Mouse (Mus musculus) midbrain, embryonic 16.5 days (tissue): ENCODE results near the gene Nxph3. TPM values are rescaled to one million over a fixed set of nuclear protein-coding genes. Genes with fewer than 3 reads are reported as not detected.
"Not testable (repeated sequence)": the region's sequence is repeated elsewhere in the genome, so short reads cannot be mapped to it uniquely, and the experiment has no call there.

ENCODE experiments used
- ATAC-seq: fragments of 200-750 bp; cut with Nextera tagmentation; 2 replicates; pipeline ENCODE4 v1.8.0; 2017; ENCODE audit warnings: moderate TSS enrichment
- H3K27ac ChIP-seq: fragments of 300-500 bp; sonication (generic); 2 replicates; pipeline ENCODE4 v1.5.1; 2014; ENCODE audit warnings: mild to moderate bottlenecking, low read length, mixed read lengths
- H3K27me3 ChIP-seq: fragments of 300-500 bp; sonication (generic); 2 replicates; pipeline ENCODE4 v1.6.1; 2014; ENCODE audit warnings: low read depth, low read length, mixed read lengths; ENCODE audit not compliant: control insufficient read depth, insufficient read depth
- H3K36me3 ChIP-seq: fragments of 300-500 bp; sonication (generic); 2 replicates; pipeline ENCODE4 v1.6.1; 2014; ENCODE audit warnings: mild to moderate bottlenecking, low read length, moderate library complexity, mixed read lengths; ENCODE audit not compliant: control insufficient read depth, insufficient read depth
- H3K4me1 ChIP-seq: fragments of 300-500 bp; sonication (generic); 2 replicates; pipeline ENCODE4 v1.6.1; 2014; ENCODE audit warnings: mild to moderate bottlenecking, low read length, mixed read lengths; ENCODE audit not compliant: control insufficient read depth, insufficient read depth
- H3K4me2 ChIP-seq: fragments of 300-500 bp; sonication (generic); 2 replicates; pipeline ENCODE4 v1.6.1; 2014; ENCODE audit warnings: mild to moderate bottlenecking, low read length, mixed read lengths
- H3K4me3 ChIP-seq: fragments of 300-500 bp; sonication (generic); 2 replicates; pipeline ENCODE4 v1.5.1; 2014; ENCODE audit warnings: low read depth, mild to moderate bottlenecking, low read length, moderate library complexity, mixed read lengths
- H3K9ac ChIP-seq: fragments of 300-500 bp; sonication (generic); 2 replicates; pipeline ENCODE4 v1.6.1; 2014; ENCODE audit warnings: low read depth, low read length, mixed read lengths
- H3K9me3 ChIP-seq: fragments of 300-500 bp; sonication (generic); replicated peaks from 2 replicates; pipeline ENCODE4 v1.6.1; 2014; ENCODE audit warnings: mild to moderate bottlenecking, low read length, mixed read lengths; ENCODE audit not compliant: control insufficient read depth, poor library complexity, severe bottlenecking
- WGBS: fragments of 180-500 bp; shearing (Covaris S2); extraction: QIAGEN DNeasy Blood & Tissue Kit; methylation state at CpG from one replicate; pipeline ENCODE4 v1.1.7; 2014; 5-methylcytosine and 5-hydroxymethylcytosine counted together
- polyA plus RNA-seq: library from polyadenylated mRNA; unstranded; fragments of >200 nt; fragmentation: Nextera tagmentation; extraction: Ambion mirVana; gene quantifications from 2 replicates; pipeline ENCODE4 v1.2.1, GENCODE M21; 2015

Gene Nxph3
- polyA plus RNA-seq, 1 experiment from 2014 or later = 4.6 TPM

DNA sequence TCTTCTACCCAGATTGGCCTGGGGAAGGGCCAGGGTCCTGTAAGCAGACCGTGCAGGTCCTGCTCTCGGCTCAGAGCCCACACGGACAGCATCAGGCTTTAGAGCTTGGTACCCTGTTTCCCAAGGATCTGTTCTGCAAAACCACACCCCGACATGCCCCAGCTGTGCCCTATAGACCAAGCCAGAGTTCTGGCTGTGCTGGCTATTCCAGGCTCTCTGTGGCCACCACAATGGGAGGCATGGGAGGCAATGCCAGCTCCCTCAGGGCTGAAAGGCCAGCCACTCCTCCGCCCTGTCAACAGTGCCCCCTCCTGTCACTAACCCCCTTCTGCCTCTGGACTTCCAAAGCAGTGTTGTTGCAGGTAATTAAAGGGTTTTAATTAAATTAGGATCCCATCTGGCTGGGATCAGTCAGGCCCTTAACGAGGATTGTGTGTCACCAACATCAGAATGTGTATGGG lies 10.1 kb downstream of the Nxph3 start:
- H3K27ac ChIP-seq = no peak overlapping the region
- H3K4me2 ChIP-seq = no peak overlapping the region
- H3K4me1 ChIP-seq = no peaks in the 10 kb centered on the region; the same call in 1 of the 2 replicates
- H3K9ac ChIP-seq = no peak overlapping the region
- H3K36me3 ChIP-seq = no peaks in the 10 kb centered on the region
- ATAC-seq = no peak
- H3K9me3 ChIP-seq = no peaks in the 10 kb centered on the region
- WGBS = 44% methylated on average over 6 of the region's 6 CpGs
- H3K4me3 ChIP-seq = no peak overlapping the region
- no peaks in the 10 kb centered on the region for H3K27me3 ChIP-seq

DNA sequence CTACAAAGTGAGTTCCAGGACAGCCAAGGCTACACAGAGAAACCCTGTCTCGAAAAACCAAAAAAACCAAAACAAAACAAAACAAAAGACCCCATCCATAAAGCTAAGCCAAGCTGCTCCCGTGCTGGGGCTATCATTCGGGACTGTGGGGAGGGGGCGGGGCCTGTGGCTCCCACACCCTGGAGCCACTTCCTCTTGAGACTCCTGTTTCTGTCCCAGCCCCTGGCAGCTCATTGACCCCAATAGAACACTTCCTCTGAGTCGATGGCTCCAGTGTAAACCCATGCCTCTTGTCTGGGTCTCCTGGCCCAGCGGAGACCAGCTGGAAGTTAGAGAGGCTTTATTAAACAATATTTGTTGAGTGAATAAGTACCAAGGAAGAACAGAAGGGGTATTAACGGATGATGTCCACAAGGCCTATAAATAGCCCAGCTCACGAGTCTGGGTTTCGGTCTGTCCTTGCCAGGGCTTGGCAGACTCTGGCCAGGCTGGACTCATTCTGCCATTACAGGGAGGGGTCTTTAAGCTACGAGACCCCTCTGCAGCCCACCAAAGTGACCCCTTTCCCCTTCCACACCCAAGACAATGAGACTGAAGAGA lies 10.7 kb downstream of the Nxph3 start:
- no peak overlapping the region for H3K27ac ChIP-seq
- no peak for ATAC-seq

DNA sequence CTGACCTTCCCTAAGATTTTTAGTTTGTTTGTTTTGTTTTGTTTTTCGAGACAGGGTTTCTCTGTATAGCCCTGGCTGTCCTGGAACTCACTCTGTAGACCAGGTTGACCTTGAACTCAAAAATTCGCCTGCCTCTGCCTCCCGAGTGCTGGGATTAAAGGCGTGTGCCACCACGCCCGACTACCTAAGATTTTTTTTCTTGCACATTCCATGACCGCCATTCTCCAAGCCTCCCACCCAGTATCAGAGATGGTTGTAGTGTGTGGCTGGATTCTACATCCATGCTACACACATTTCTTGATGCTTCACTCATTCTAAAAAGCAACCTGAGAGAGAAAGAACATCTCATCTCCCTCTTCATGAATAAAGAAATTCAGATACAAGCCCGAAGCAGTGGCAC lies 12.5 kb downstream of the Nxph3 start:
- WGBS = 87% methylated on average over 8 of the region's 8 CpGs
- not testable (repeated sequence) for H3K4me2 ChIP-seq, H3K9ac ChIP-seq, H3K4me1 ChIP-seq, H3K27ac ChIP-seq, ATAC-seq, H3K9me3 ChIP-seq, H3K4me3 ChIP-seq, H3K36me3 ChIP-seq, H3K27me3 ChIP-seq

More for the DNA sequence above, 10.7 kb downstream of the Nxph3 start:
- Histone ChIP-seq H3K4me3 (no peak overlapping the region), H3K9ac (no peak overlapping the region), H3K36me3 (no peaks in the 10 kb centered on the region), H3K4me2 (no peak overlapping the region), H3K4me1 (no peaks in the 10 kb centered on the region; the same call in 1 of the 2 replicates), H3K9me3 (no peaks in the 10 kb centered on the region), H3K27me3 (no peaks in the 10 kb centered on the region)
- 63% methylated on average over 10 of the region's 10 CpGs for WGBS

DNA sequence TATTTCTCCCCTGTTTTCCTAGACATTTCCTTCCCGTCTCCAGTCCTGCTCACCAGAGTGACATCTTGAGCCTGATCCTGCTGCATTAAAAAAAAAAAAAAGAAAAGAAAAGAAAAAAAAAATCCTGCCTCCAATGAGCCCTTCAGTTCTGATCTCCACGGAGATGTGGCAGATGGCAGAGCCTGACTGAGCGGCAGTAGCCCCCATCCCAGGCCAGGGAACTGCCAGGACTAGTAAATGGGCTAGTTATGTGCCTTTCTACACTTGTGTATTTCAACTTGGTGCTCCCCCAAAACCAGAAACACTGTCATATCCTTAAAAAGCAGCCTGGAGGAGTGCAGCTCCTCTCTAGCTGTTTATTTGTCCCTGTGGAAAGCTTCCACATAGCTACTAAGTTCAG lies 13.5 kb downstream of the Nxph3 start:
- Histone ChIP-seq H3K27me3 (no peaks in the 10 kb centered on the region), H3K36me3 (no peaks in the 10 kb centered on the region), H3K4me1 (no peaks in the 10 kb centered on the region), H3K4me2 (no peak overlapping the region), H3K4me3 (no peak overlapping the region), H3K9ac (no peak overlapping the region), H3K9me3 (no peaks in the 10 kb centered on the region), H3K27ac (no peak overlapping the region)
- no peak for ATAC-seq
- WGBS = 13% methylated on average over 3 of the region's 3 CpGs

DNA sequence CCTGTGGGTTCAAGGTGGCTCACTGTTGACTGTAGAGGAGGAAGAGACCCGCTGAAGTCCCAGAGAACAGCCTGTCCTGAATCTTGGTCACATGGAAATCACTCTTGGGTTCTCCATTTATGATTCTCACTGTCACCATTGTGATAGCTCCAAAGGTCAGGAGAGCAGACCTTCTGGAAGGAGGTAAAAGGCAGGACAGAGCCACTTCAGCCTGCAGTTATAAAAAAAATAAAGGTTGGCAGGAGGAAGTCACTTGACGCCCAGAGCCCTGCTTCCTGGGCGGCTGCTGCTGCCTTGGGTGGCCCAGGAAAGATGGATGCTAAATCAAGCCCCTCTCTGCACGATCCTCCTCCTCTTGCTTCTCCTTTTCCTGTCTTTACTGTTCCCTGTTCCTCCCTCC lies 14.0 kb downstream of the Nxph3 start:
- no peak overlapping the region for H3K9ac ChIP-seq
- whole genome bisulfite sequencing = 54% methylated on average over 4 of the region's 4 CpGs

DNA sequence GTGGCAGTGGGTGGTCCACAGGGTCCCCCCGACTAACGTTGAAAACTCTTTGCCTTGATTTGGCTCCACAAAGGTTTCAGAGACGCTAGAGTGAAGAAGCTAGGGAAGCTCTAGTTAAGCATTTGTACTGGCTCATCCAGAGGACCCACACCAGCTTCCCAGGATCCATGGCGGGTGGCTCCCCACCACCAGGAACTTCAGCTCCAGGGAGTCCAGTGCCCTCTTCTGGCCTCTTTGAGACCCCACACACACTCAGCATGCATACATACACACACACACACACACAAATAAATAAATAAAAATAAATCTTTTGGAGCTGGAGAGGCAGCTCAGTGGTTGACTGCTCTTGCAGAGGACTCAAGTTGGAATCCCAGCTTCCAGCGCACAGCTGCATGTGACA lies 16.4 kb downstream of the Nxph3 start:
- 92% methylated on average over 5 of the region's 5 CpGs for WGBS
- no peak for ATAC-seq

More for the DNA sequence above, 14.0 kb downstream of the Nxph3 start:
- Histone ChIP-seq H3K36me3 (no peaks in the 10 kb centered on the region), H3K4me1 (no peaks in the 10 kb centered on the region), H3K9me3 (no peaks in the 10 kb centered on the region), H3K4me2 (no peak overlapping the region), H3K4me3 (no peak overlapping the region), H3K27me3 (no peaks in the 10 kb centered on the region), H3K27ac (no peak overlapping the region)
- no peak for ATAC-seq

DNA sequence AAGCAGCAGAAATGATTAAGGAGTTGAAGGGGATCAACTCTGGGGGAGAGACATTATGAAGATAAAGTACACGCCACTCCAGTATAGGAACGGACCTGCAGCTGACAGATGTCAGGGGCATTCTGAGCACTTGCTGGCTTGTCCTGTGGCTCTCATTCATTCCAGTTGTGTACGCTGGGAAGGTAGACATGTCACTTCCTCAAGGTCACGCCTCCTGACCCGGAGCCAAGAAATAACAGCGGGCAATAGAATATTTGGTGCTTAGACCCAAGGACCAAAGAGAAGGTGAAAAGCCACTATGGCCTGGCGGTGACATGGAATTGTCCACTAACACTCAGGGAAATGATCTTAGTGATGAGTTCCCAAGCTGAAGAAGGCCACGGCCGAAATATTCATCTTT lies 18.5 kb downstream of the Nxph3 start:
- no peaks in the 10 kb centered on the region for H3K27me3 ChIP-seq
- no peaks in the 10 kb centered on the region for H3K9me3 ChIP-seq
- WGBS = 91% methylated on average over 9 of the region's 9 CpGs
- no peak for ATAC-seq
- H3K9ac ChIP-seq = no peak overlapping the region
- no peak overlapping the region for H3K27ac ChIP-seq
- no peak overlapping the region for H3K4me3 ChIP-seq
- no peaks in the 10 kb centered on the region for H3K4me1 ChIP-seq
- no peak overlapping the region for H3K4me2 ChIP-seq
- peaks cover 9% of the 10 kb centered on the region for H3K36me3 ChIP-seq

More for the DNA sequence above, 16.4 kb downstream of the Nxph3 start:
- Histone ChIP-seq H3K36me3 (no peaks in the 10 kb centered on the region; the same call in 1 of the 2 replicates), H3K27ac (no peak overlapping the region), H3K4me3 (no peak overlapping the region), H3K4me1 (no peaks in the 10 kb centered on the region), H3K9ac (no peak overlapping the region), H3K4me2 (no peak overlapping the region), H3K9me3 (no peaks in the 10 kb centered on the region), H3K27me3 (no peaks in the 10 kb centered on the region)

DNA sequence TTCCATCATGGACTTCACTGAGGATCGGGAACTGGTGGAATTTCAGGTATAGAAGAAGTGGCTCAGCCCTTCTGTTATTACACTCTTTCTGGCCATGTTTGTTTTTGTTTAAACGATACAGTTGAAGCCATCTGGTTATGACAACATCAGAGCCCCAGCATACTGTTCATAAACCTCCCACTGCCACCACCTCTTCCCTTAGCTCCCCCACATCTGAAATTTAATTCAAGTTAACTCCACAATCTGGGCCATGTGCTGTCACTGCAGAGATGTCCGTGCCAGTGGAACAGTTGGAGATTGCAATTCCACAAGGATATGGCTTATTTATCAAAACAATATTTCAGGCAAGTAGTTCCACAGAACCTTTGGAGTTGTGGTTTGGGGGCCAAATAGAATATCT lies 20.0 kb downstream of the Nxph3 start:
- Histone ChIP-seq H3K4me1 (no peaks in the 10 kb centered on the region), H3K27ac (no peak overlapping the region), H3K9ac (no peak overlapping the region), H3K4me3 (no peak overlapping the region), H3K36me3 (peaks cover 13% of the 10 kb centered on the region), H3K9me3 (no peaks in the 10 kb centered on the region), H3K4me2 (no peak overlapping the region), H3K27me3 (no peaks in the 10 kb centered on the region)
- ATAC-seq = no peak
- 89% methylated on average over 3 of the region's 3 CpGs for WGBS

DNA sequence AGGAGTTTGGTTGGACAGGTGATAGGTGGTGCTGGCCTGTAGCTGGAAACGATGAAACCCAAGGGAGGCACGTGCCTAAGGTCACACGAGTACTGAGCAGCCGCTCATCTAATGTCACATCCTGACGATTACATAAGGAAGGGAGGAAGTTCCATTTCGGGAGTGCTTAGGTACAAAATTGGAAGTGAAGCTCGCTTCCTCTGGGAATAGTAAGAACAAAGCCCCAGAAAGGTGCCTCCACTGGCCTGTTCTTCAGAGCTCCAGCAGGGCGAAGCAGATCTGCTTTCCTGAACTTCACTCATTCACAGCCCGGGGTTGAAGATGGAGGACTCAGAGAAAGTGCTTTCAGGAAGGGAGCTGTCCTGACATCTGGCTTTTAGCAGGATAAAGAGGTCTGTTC lies 20.4 kb downstream of the Nxph3 start:
- Histone ChIP-seq H3K4me3 (no peak overlapping the region), H3K4me2 (no peak overlapping the region), H3K9me3 (no peaks in the 10 kb centered on the region), H3K36me3 (peaks cover 13% of the 10 kb centered on the region), H3K4me1 (no peaks in the 10 kb centered on the region), H3K27me3 (no peaks in the 10 kb centered on the region), H3K9ac (no peak overlapping the region), H3K27ac (no peak overlapping the region)
- no peak for ATAC-seq
- WGBS = 88% methylated on average over 9 of the region's 9 CpGs
